In genomic region chr7:127406002-127406987, GRCm38 (mm10) we compare ENCODE assay signal across 8 mouse cellular contexts. TPM values are rescaled to one million over a fixed set of nuclear protein-coding genes. Genes with fewer than 3 reads are reported as not detected.
A peak's percentile ranks its signal among the peaks of the same experiment; 100 is the strongest.
DNase-seq lines count a peak whose midpoint lies in the region; ATAC-seq and TF ChIP-seq lines count a peak whose summit lies in the region.
"Not testable (repeated sequence)": the region's sequence is repeated elsewhere in the genome, so short reads cannot be mapped to it uniquely, and the experiment has no call there.

Gene Zfp764 (minus strand): TSS chr7:127406822.

- TF ChIP-seq EP300 in heart, adult 2 months (IDR thresholded peaks at IDR 0.05; ENCODE audit: insufficient read depth, low read depth, low read length): peak; percentile 64; the same call in 1 of the 2 replicates

- not testable (repeated sequence) for H3K36me3 ChIP-seq in embryonic facial prominence, embryonic 14.5 days (ENCODE audit: control insufficient read depth, insufficient read depth, low read length); heart, adult 2 months (ENCODE audit: control insufficient read depth, insufficient read depth, low read length); midbrain, embryonic 16.5 days (ENCODE audit: control insufficient read depth, insufficient read depth, low read length)
- H3K36me3 ChIP-seq in limb, embryonic 13.5 days: peaks cover 10% of the 10 kb centered on the region

- WGBS in embryonic facial prominence, embryonic 14.5 days: 6% methylated on average over 24 of the region's 40 CpGs
- 3% methylated on average over 40 of the region's 40 CpGs for WGBS in heart, adult 2 months
- 5% methylated on average over 40 of the region's 40 CpGs for WGBS in limb, embryonic 13.5 days
- 6% methylated on average over 40 of the region's 40 CpGs for WGBS in midbrain, embryonic 16.5 days

- peak; percentile 93 for TF ChIP-seq CTCF in heart, adult 2 months (IDR thresholded peaks at IDR 0.05)

- H3K4me3 ChIP-seq in embryonic facial prominence, embryonic 14.5 days (ENCODE audit: low read depth, low read length): peak within 1 kb of the TSS; percentile 58
- H3K4me3 ChIP-seq in heart, adult 2 months: peak within 1 kb of the TSS; percentile 77
- H3K4me3 ChIP-seq in limb, embryonic 13.5 days: peak within 1 kb of the TSS; percentile 59
- H3K4me3 ChIP-seq in midbrain, embryonic 16.5 days (ENCODE audit: low read depth, low read length): peak within 1 kb of the TSS; percentile 53

- peak; percentile 83 for DNase-seq in 3134 (ENCODE audit: extremely low read depth, insufficient read length, low spot score)
- peak; percentile 87 to 89 for DNase-seq in adrenal gland, postnatal 36 days
- peak; percentile 93 for DNase-seq in embryonic facial prominence, embryonic 14.5 days (ENCODE audit: low spot score)
- peak; percentile 86 to 90 for DNase-seq in heart, adult 2 months
- DNase-seq in kidney, adult 8-10 months: peak; percentile 87 to 94
- DNase-seq in spleen, postnatal 10 days (ENCODE audit: low spot score in 2 of 2): peak; percentile 76 to 89

- TF ChIP-seq POLR2A in heart, adult 2 months (IDR thresholded peaks at IDR 0.05; ENCODE audit: insufficient read depth, low read depth, low read length): peak; percentile 84

- H3K27me3 ChIP-seq in embryonic facial prominence, embryonic 14.5 days (replicated peaks; ENCODE audit: control insufficient read depth, insufficient read depth, low read length); heart, adult 2 months (ENCODE audit: control insufficient read depth, insufficient read depth, low read length); limb, embryonic 13.5 days; midbrain, embryonic 16.5 days (ENCODE audit: control insufficient read depth, insufficient read depth, low read depth, low read length): not testable (repeated sequence)

- not testable (repeated sequence) for H3K4me1 ChIP-seq in embryonic facial prominence, embryonic 14.5 days (ENCODE audit: control insufficient read depth, insufficient read depth, low read length); heart, adult 2 months (ENCODE audit: control insufficient read depth, insufficient read depth, low read length); limb, embryonic 13.5 days; midbrain, embryonic 16.5 days (ENCODE audit: control insufficient read depth, insufficient read depth, low read length)

- not testable (repeated sequence) for H3K79me2 ChIP-seq in heart, adult 2 months (replicated peaks; ENCODE audit: control insufficient read depth, insufficient read depth, low read length)

- peak within 1 kb of the TSS; percentile 79 for H3K4me2 ChIP-seq in embryonic facial prominence, embryonic 14.5 days (ENCODE audit: low read depth, low read length)
- H3K4me2 ChIP-seq in limb, embryonic 13.5 days (replicated peaks): peak within 1 kb of the TSS; percentile 88
- H3K4me2 ChIP-seq in midbrain, embryonic 16.5 days (ENCODE audit: low read length): peak within 1 kb of the TSS; percentile 83

- peak within 1 kb of the TSS; percentile 76; the same call in 1 of the 2 replicates for H3K27ac ChIP-seq in embryonic facial prominence, embryonic 14.5 days (replicated peaks; ENCODE audit: low read depth, low read length)
- H3K27ac ChIP-seq in heart, adult 2 months: peak within 1 kb of the TSS; percentile 92
- peak within 1 kb of the TSS; percentile 75 for H3K27ac ChIP-seq in limb, embryonic 13.5 days
- H3K27ac ChIP-seq in midbrain, embryonic 16.5 days (ENCODE audit: low read length): peak within 1 kb of the TSS; percentile 81

- peak within 1 kb of the TSS; percentile 71 for H3K9ac ChIP-seq in embryonic facial prominence, embryonic 14.5 days (ENCODE audit: low read depth, low read length)
- peak within 1 kb of the TSS; percentile 93 for H3K9ac ChIP-seq in heart, adult 2 months (ENCODE audit: low read depth, low read length)
- peak within 1 kb of the TSS; percentile 86 for H3K9ac ChIP-seq in limb, embryonic 13.5 days
- peak within 1 kb of the TSS; percentile 79 for H3K9ac ChIP-seq in midbrain, embryonic 16.5 days (ENCODE audit: low read depth, low read length)

- H3K9me3 ChIP-seq in embryonic facial prominence, embryonic 14.5 days (ENCODE audit: control insufficient read depth, low read length); limb, embryonic 13.5 days; midbrain, embryonic 16.5 days (replicated peaks; ENCODE audit: control insufficient read depth, low read length, poor library complexity, severe bottlenecking): not testable (repeated sequence)

- peak; percentile 95 for ATAC-seq in embryonic facial prominence, embryonic 14.5 days (ENCODE audit: low read depth)
- ATAC-seq in limb, embryonic 13.5 days (ENCODE audit: low FRiP score, low read depth): peak; percentile 88
- ATAC-seq in midbrain, embryonic 16.5 days: peak; percentile 88

- intact Hi-C loops in heart, adult 2 months (cut with DNase I): loop anchor here (2.0 to 5.0 kb wide), 3 partner anchors 13 to 44 kb away; partner anchors contain the start of genes E430018J23Rik and Zfp689

RNA-seq across cellular contexts. Expression of gene Zfp764, which starts in this region (rescaled TPM):
- total RNA-seq in adrenal gland, postnatal 36 days (2021): 1 to 10 TPM; 6.4 to 7.9 TPM
- 6.8 and 8.3 TPM in 2 replicates for polyA plus RNA-seq in embryonic facial prominence, embryonic 14.5 days (2014; fragmentation: Nextera tagmentation; extraction: Ambion mirVana)
- 1 to 10 TPM; 3.2 TPM for total RNA-seq in heart, adult 2 months (2021)
- 2.6 and 3.5 TPM in 2 replicates for polyA plus RNA-seq in heart, adult 2 months (2012; rRNA removed)
- 8.1 and 8.4 TPM in 2 replicates for polyA plus RNA-seq in limb, embryonic 13.5 days (2015; fragmentation: Nextera tagmentation; extraction: Ambion mirVana)
- 4.9 and 5.3 TPM in 2 replicates for polyA plus RNA-seq in midbrain, embryonic 16.5 days (2015; fragmentation: Nextera tagmentation; extraction: Ambion mirVana)

Comparison
In these comparisons a context has a peak if more than half of its experiments do, and no peak if none do; other contexts are left out.
1. Peak in every context shown above with its lines: DNase-seq, ATAC-seq, H3K4me3 ChIP-seq and H3K27ac ChIP-seq.